In genomic region chr16:39513659-39514058, GRCm38 (mm10) we compare ENCODE assay signal across 26 mouse cellular contexts.
"Had no signal": no experiment of that assay in that cellular context is flagged by ENCODE, and none has a peak within 500 bp of the region (broad histone marks: within the 10 kb centered on the region; RNA-seq: fewer than 3 reads in every experiment).

No protein-coding gene starts in this region.

- H3K4me3 ChIP-seq: heart, adult 2 months; heart, embryonic 13.5 days; heart, embryonic 15.5 days; kidney, embryonic 15.5 days; limb, embryonic 13.5 days; limb, embryonic 15.5 days; liver, embryonic 12.5 days had no signal

- H3K4me1 ChIP-seq: heart, embryonic 13.5 days; heart, embryonic 15.5 days; kidney, embryonic 15.5 days; limb, embryonic 13.5 days; limb, embryonic 15.5 days had no signal

- H3K9ac ChIP-seq: heart, embryonic 13.5 days; heart, embryonic 15.5 days; hindbrain, embryonic 14.5 days; kidney, embryonic 15.5 days; limb, embryonic 13.5 days; limb, embryonic 15.5 days; liver, embryonic 12.5 days; liver, embryonic 14.5 days had no signal

- ATAC-seq: hindbrain, embryonic 16.5 days; intestine, embryonic 16.5 days had no signal

- DNase-seq: gastrocnemius, postnatal 14 days; gastrocnemius, postnatal 36 days; heart, adult 11 months; heart, adult 2 months; heart, postnatal 14 days; heart, postnatal 36 days; kidney, adult 11 months; kidney, adult 2 months; kidney, adult 9 months; kidney, postnatal 14 days; kidney, postnatal 36 days; layer of hippocampus, adult 9-11 months; layer of hippocampus, postnatal 36 days; left cerebral cortex, postnatal 4 days had no signal

- H3K4me2 ChIP-seq: heart, embryonic 11.5 days; heart, embryonic 13.5 days; heart, embryonic 15.5 days; hindbrain, embryonic 14.5 days; kidney, embryonic 15.5 days; limb, embryonic 13.5 days; limb, embryonic 15.5 days had no signal

- H3K27me3 ChIP-seq: heart, embryonic 13.5 days; heart, embryonic 15.5 days; kidney, embryonic 15.5 days; limb, embryonic 13.5 days; limb, embryonic 15.5 days; liver, embryonic 12.5 days had no signal

- H3K9me3 ChIP-seq: heart, embryonic 15.5 days; kidney, embryonic 15.5 days; limb, embryonic 15.5 days had no signal

- H3K27ac ChIP-seq: heart, adult 2 months; heart, embryonic 13.5 days; heart, embryonic 15.5 days; hindbrain, embryonic 14.5 days; kidney, embryonic 15.5 days; kidney, postnatal 0 days; limb, embryonic 13.5 days; limb, embryonic 15.5 days had no signal

- H3K36me3 ChIP-seq: heart, embryonic 13.5 days; heart, embryonic 15.5 days; kidney, embryonic 15.5 days; limb, embryonic 13.5 days; limb, embryonic 15.5 days; liver, embryonic 12.5 days had no signal
